Mouse (Mus musculus): ENCODE data around the gene Zfp366.

DNA sequence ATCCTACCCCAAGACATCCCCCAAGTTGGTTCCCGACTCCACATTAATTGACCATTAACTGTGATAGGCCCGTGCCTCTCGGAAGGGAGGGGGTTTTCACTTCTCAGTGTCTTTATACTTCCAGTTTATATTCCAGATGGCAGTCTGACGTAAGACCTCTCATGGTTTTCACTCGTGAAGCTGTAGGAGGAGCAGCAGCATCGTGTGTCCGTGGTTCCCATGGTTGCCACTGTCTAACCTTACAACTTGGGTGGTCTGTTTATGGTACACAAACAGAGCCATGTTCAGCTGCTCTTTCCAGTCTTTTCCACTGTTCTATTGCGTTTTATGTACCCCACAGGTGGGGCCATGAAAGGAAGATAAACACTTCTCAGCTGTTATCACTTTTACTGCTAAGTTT, 33.5 kb upstream of the Zfp366 start:
- no peak for TF ChIP-seq POLR2A (IDR thresholded peaks at IDR 0.05; ENCODE audit: low read depth, low read length)
- no peak for TF ChIP-seq CTCF (conservative IDR thresholded peaks at IDR 0.05; ENCODE audit: insufficient read depth, insufficient read length, low read depth, low read length)

Data from kidney, adult 2 months (tissue).